Mouse (Mus musculus) thymus, postnatal 36 days (tissue): ENCODE measurements around the gene Vmn1r71.
"Not testable (repeated sequence)": the region's sequence is repeated elsewhere in the genome, so short reads cannot be mapped to it uniquely, and the experiment has no call there.

Experiments used
- DNase-seq, 2 experiments: peaks; one replicate each; pipeline ENCODE4 v3.0.0; 2022; ENCODE audit warnings: mixed read lengths in 2 of 2

Gene Vmn1r71

DNA sequence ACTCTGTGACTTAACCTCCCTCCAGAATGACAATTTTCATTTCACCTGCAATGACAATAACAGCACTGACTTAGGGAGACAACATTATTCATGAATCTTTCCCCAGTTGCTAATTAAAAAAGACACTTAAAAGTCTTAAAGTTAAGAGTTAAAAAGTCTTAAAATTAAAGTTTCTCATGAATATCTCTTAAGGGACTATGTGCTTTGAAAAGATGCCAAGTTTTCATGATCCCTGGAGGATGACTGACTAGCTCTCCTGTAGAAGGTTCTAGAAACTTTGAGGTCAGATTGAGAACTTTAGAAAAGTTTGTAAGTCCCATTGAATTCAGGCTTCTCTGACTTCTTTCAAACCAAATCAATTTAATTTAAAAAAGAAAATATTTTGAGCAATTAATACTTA is at the start of gene Vmn1r71:
TSS of gene Vmn1r71 (minus strand) at position 101 of the 400 bp plus-strand sequence.
- DNase-seq = no peak

DNA sequence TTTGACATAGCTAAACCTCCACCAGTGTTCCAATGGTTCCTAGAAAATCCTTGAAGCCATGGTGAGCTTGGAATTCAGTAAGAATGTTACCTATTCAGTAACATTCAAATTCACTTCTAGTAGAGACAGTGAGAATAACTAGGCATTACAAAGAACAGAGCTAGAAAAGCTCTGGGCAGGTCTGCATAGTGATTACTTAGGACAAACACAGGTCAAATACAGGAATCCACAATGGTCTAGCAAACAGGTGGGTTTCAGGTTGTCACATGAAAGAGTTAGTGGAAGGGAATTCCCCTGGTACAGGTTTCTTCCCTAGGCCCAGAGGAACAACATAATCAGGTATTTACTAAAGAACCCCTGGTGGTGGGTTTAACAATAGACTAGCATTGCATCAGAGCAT is 3.4 kb upstream of the Vmn1r71 start:
- not testable (repeated sequence) for DNase-seq
